Mouse (Mus musculus) MEL (cell line): ENCODE measurements around the gene S100a5. TPM values are rescaled to one million over a fixed set of nuclear protein-coding genes. Genes with fewer than 3 reads are reported as not detected.
A peak's percentile ranks its signal among the peaks of the same experiment; 100 is the strongest.

Experiments used
- DNase-seq: peaks from one replicate; pipeline ENCODE4 v3.0.0; 2011; ENCODE audit warnings: low read depth, low spot score
- H3K27ac ChIP-seq: 2 replicates; pipeline ENCODE4 v1.5.1; 2012; ENCODE audit warnings: low read depth, mild to moderate bottlenecking, control low read depth, low read length, moderate library complexity; ENCODE audit not compliant: control insufficient read depth
- H3K27me3 ChIP-seq, 2 experiments: fragments of 150-350 bp in 1 of 2; sonication (generic) in 1 of 2; 2 replicates each; pipeline ENCODE4 v1.6.1; 2012; ENCODE audit warnings: low read length in 2 of 2, mild to moderate bottlenecking in 2 of 2, improper control_type of control experiment in 1 of 2, moderate library complexity in 1 of 2; ENCODE audit not compliant: insufficient read depth in 2 of 2, control insufficient read depth in 1 of 2
- H3K36me3 ChIP-seq, 2 experiments: 2 replicates each; pipeline ENCODE4 v1.6.1; 2012 to 2014; ENCODE audit warnings: low read length in 2 of 2, improper control_type of control experiment in 1 of 2, inconsistent platforms in 1 of 2, mild to moderate bottlenecking in 1 of 2; ENCODE audit not compliant: insufficient read depth in 2 of 2, control insufficient read depth in 1 of 2
- H3K4me1 ChIP-seq, 2 experiments: fragments of 150-350 bp in 1 of 2; sonication (generic) in 1 of 2; 2 replicates each; pipeline ENCODE4 v1.6.1; 2012; ENCODE audit warnings: low read length in 2 of 2, improper control_type of control experiment in 1 of 2, mild to moderate bottlenecking in 1 of 2; ENCODE audit not compliant: insufficient read depth in 2 of 2, control insufficient read depth in 1 of 2
- H3K4me3 ChIP-seq, 2 experiments: fragments of 150-350 bp in 1 of 2; sonication (generic) in 1 of 2; 2 replicates each; pipeline ENCODE4 v1.5.1; 2012; ENCODE audit warnings: low read depth in 2 of 2, low read length in 2 of 2, mild to moderate bottlenecking in 2 of 2, moderate library complexity in 2 of 2, control low read depth in 1 of 2, improper control_type of control experiment in 1 of 2; ENCODE audit not compliant: control insufficient read depth in 1 of 2, insufficient read depth in 1 of 2
- H3K79me2 ChIP-seq: 2 replicates; pipeline ENCODE4 v1.6.1; 2012; ENCODE audit warnings: mild to moderate bottlenecking, low read length, moderate library complexity; ENCODE audit not compliant: control insufficient read depth, poor library complexity, insufficient read depth
- H3K9ac ChIP-seq: 2 replicates; pipeline ENCODE4 v1.6.1; 2012; ENCODE audit warnings: low read depth, mild to moderate bottlenecking, control low read depth, low read length, moderate library complexity; ENCODE audit not compliant: control insufficient read depth, poor library complexity, severe bottlenecking
- H3K9me3 ChIP-seq: fragments of 150-350 bp; sonication (generic); replicated peaks from 2 replicates; pipeline ENCODE4 v1.6.1; 2012; ENCODE audit warnings: mild to moderate bottlenecking, low read length, improper control_type of control experiment, moderate library complexity; ENCODE audit not compliant: insufficient read depth
- BHLHE40 ChIP-seq: IDR thresholded peaks from 2 replicates; pipeline ENCODE4 v1.6.1; 2012; ENCODE audit warnings: low read depth, mild to moderate bottlenecking, inconsistent platforms, low read length, improper control_type of control experiment, borderline replicate concordance
- CHD1 ChIP-seq: IDR thresholded peaks from 2 replicates; pipeline ENCODE4 v1.6.1; 2012; ENCODE audit warnings: low read depth, mild to moderate bottlenecking, inconsistent platforms, low read length, improper control_type of control experiment
- CTCF ChIP-seq, 3 experiments: IDR thresholded peaks in 2 of 3; conservative IDR thresholded peaks in 1 of 3; 2 replicates each; pipeline ENCODE4 v1.5.1; 2011 to 2012; ENCODE audit warnings: low read length in 3 of 3, low read depth in 2 of 3, mild to moderate bottlenecking in 2 of 3, improper control_type of control experiment in 1 of 3, inconsistent platforms in 1 of 3, mixed read lengths in 1 of 3, moderate library complexity in 1 of 3; ENCODE audit not compliant: control insufficient read depth in 1 of 3, insufficient read depth in 1 of 3, poor library complexity in 1 of 3, severe bottlenecking in 1 of 3
- ELF1 ChIP-seq: IDR thresholded peaks from 2 replicates; pipeline ENCODE4 v1.6.1; 2014; ENCODE audit warnings: low read depth, mild to moderate bottlenecking, inconsistent platforms, low read length, improper control_type of control experiment, moderate library complexity
- ETS1 ChIP-seq: IDR thresholded peaks from 2 replicates; pipeline ENCODE4 v1.6.1; 2012; ENCODE audit warnings: low read depth, mild to moderate bottlenecking, inconsistent platforms, low read length, improper control_type of control experiment, moderate library complexity
- GATA1 ChIP-seq: IDR thresholded peaks from 2 replicates; pipeline ENCODE4 v1.6.1; 2011; ENCODE audit warnings: low read depth, low read length, improper control_type of control experiment
- JUND ChIP-seq: IDR thresholded peaks from 2 replicates; pipeline ENCODE4 v1.6.1; 2011; ENCODE audit warnings: low read depth, mild to moderate bottlenecking, improper control_type of control experiment, low read length
- MAX ChIP-seq: IDR thresholded peaks from 2 replicates; pipeline ENCODE4 v1.6.1; 2011; ENCODE audit warnings: low read length, improper control_type of control experiment
- MEF2A ChIP-seq: IDR thresholded peaks from 2 replicates; pipeline ENCODE4 v1.6.1; 2014; ENCODE audit warnings: low read depth, mild to moderate bottlenecking, inconsistent platforms, low read length, improper control_type of control experiment; ENCODE audit not compliant: poor library complexity, insufficient replicate concordance, severe bottlenecking; ENCODE audit errors: extremely low read depth
- MYB ChIP-seq: IDR thresholded peaks from 2 replicates; pipeline ENCODE4 v1.6.1; 2011; ENCODE audit warnings: mild to moderate bottlenecking, low read depth, low read length, improper control_type of control experiment
- MYC ChIP-seq: IDR thresholded peaks from 2 replicates; pipeline ENCODE4 v1.6.1; 2011; ENCODE audit warnings: low read depth, mild to moderate bottlenecking, low read length, improper control_type of control experiment, moderate library complexity
- NELFE ChIP-seq: IDR thresholded peaks from 2 replicates; pipeline ENCODE4 v1.6.1; 2011; ENCODE audit warnings: low read depth, low read length, improper control_type of control experiment
- POLR2AphosphoS2 ChIP-seq: IDR thresholded peaks from 2 replicates; pipeline ENCODE4 v1.6.1; 2011; ENCODE audit warnings: low read length, improper control_type of control experiment
- RAD21 ChIP-seq: IDR thresholded peaks from 2 replicates; pipeline ENCODE4 v1.6.1; 2011; ENCODE audit warnings: mild to moderate bottlenecking, low read depth, low read length, improper control_type of control experiment
- SMC3 ChIP-seq: IDR thresholded peaks from 2 replicates; pipeline ENCODE4 v1.6.1; 2011; ENCODE audit warnings: low read depth, low read length, improper control_type of control experiment
- TAL1 ChIP-seq: IDR thresholded peaks from 2 replicates; pipeline ENCODE4 v1.6.1; 2012; ENCODE audit warnings: mild to moderate bottlenecking, inconsistent platforms, low read length, moderate library complexity, mixed read lengths
- TBP ChIP-seq: IDR thresholded peaks from 2 replicates; pipeline ENCODE4 v1.8.0; 2011; ENCODE audit warnings: low read depth, low read length, improper control_type of control experiment
- TCF12 ChIP-seq: IDR thresholded peaks from 2 replicates; pipeline ENCODE4 v1.6.1; 2014; ENCODE audit warnings: low read depth, mild to moderate bottlenecking, inconsistent platforms, low read length, improper control_type of control experiment, moderate library complexity
- UBTF ChIP-seq: IDR thresholded peaks from 2 replicates; pipeline ENCODE4 v1.6.1; 2012; ENCODE audit warnings: low read depth, mild to moderate bottlenecking, inconsistent platforms, low read length, improper control_type of control experiment, moderate library complexity, borderline replicate concordance; ENCODE audit not compliant: insufficient read depth
- USF1 ChIP-seq: IDR thresholded peaks from 2 replicates; pipeline ENCODE4 v1.6.1; 2014; ENCODE audit warnings: low read depth, mild to moderate bottlenecking, inconsistent platforms, low read length, improper control_type of control experiment, moderate library complexity
- ZC3H11A ChIP-seq: IDR thresholded peaks from 2 replicates; pipeline ENCODE4 v1.6.1; 2012; ENCODE audit warnings: low read depth, mild to moderate bottlenecking, inconsistent platforms, low read length, improper control_type of control experiment
- ZKSCAN1 ChIP-seq: IDR thresholded peaks from 2 replicates; pipeline ENCODE4 v1.6.1; 2012; ENCODE audit warnings: low read depth, mild to moderate bottlenecking, inconsistent platforms, low read length, improper control_type of control experiment, moderate library complexity
- ZMIZ1 ChIP-seq: IDR thresholded peaks from 2 replicates; pipeline ENCODE4 v1.6.1; 2012; ENCODE audit warnings: low read depth, mild to moderate bottlenecking, inconsistent platforms, low read length, improper control_type of control experiment, moderate library complexity
- polyA plus RNA-seq, 2 experiments: library from polyadenylated mRNA; stranded (reverse) in 1 of 2; unstranded in 1 of 2; fragments of >175 nt in 1 of 2; fragments of >200 nt in 1 of 2; gene quantifications; 2 replicates each; pipeline versions ENCODE4 v1.2.1 to v1.2.4; 2012; ENCODE audit warnings: low replicate concordance in 2 of 2, low read depth in 1 of 2; ENCODE audit not compliant: insufficient read length in 2 of 2, insufficient read depth in 1 of 2, missing spikeins in 1 of 2
- total RNA-seq: library from RNA; depleted of rRNA; stranded (reverse); fragments of 300-350 nt; gene quantifications from 2 replicates; pipeline ENCODE4 v1.2.3, GENCODE M21; 2012

S100a5 gene
- total and polyA plus RNA-seq, 3 experiments, result not detected

DNA sequence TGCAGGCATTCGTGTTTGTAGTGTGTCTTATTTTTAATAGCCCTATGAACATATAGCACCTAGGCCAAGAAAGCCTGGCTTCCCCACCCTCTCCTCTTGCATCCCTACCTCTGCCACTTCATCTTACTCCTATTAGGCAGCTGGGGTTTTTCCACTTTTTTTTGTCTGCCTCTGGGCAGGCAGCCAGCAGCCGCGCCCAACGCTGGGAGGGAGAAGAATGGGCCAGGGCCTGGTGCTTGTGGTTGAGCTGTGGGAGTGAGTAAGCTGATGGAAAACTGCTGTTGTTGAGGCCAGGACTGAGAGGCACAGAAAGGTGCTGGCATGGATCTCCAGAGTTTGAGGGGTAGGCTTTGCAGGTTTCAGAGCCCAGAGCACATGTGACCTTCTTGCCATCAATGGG lies 3.9 kb upstream of the S100a5 start (continued):
- TF ChIP-seq TCF12, result peak; percentile 51; the same call in 1 of the 2 replicates
- TF ChIP-seq MYB, result no peak
- TF ChIP-seq ZKSCAN1, result no peak
- peak; percentile 56; the same call in 1 of the 2 replicates for TF ChIP-seq TBP
- no peak for TF ChIP-seq MEF2A

DNA sequence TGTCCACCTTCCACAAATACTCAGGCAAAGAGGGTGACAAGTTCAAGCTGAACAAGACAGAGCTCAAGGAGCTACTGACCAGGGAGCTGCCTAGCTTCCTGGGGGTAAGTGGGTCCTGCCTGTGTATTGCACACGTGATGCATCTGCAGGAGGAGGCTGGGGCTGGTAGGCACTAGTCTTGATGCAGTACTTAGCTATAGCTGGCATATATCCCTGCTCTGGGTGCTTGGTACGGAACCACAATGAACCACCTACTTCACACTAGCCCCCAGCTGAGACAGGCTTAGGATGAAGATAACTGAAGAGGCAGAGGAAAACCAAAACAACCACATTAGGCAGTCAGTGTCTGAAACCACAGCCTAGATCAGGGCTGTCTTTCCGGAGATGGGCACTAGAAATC lies 3.3 kb upstream of the S100a5 start:
- peak; percentile 32 for DNase-seq
- no peaks in the 10 kb centered on the region for H3K79me2 ChIP-seq
- no peak overlapping the region for H3K4me3 ChIP-seq
- peak overlapping the region; percentile 56 for H3K27ac ChIP-seq
- no peaks in the 10 kb centered on the region for H3K27me3 ChIP-seq
- no peaks in the 10 kb centered on the region for H3K9me3 ChIP-seq
- H3K4me1 ChIP-seq, result peaks cover 8 to 31% of the 10 kb centered on the region in 2 experiments
- H3K36me3 ChIP-seq, result peaks cover 0 to 19% of the 10 kb centered on the region in 2 experiments; a peak in 2 of 4 replicates
- TF ChIP-seq CHD1 (no peak), ETS1 (0 out of 2 replicates have a peak, but pooled peaks have one; percentile 25), ZC3H11A (no peak), GATA1 (peak; percentile 32; the same call in 1 of the 2 replicates), USF1 (peak; percentile 55)
- peak overlapping the region; percentile 6; the same call in 1 of the 2 replicates for H3K9ac ChIP-seq

DNA sequence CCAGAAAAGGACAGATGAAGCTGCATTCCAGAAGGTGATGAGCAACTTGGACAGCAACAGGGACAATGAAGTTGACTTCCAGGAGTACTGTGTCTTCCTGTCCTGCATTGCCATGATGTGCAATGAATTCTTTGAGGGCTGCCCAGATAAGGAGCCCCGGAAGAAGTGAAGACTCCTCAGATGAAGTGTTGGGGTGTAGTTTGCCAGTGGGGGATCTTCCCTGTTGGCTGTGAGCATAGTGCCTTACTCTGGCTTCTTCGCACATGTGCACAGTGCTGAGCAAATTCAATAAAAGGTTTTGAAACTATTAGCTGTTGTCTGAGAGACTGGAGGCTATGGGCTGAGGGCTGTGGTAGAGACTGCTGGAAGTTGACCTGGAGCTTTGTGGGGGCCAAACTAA lies 2.6 kb upstream of the S100a5 start:
- H3K27ac ChIP-seq, result no peak overlapping the region
- H3K27me3 ChIP-seq, result no peaks in the 10 kb centered on the region
- H3K79me2 ChIP-seq, result no peaks in the 10 kb centered on the region
- no peak overlapping the region for H3K9ac ChIP-seq
- H3K36me3 ChIP-seq, result peaks cover 0 to 19% of the 10 kb centered on the region in 2 experiments; a peak in 2 of 4 replicates
- no peak for DNase-seq
- peaks cover 8 to 31% of the 10 kb centered on the region in 2 experiments for H3K4me1 ChIP-seq
- no peaks in the 10 kb centered on the region for H3K9me3 ChIP-seq
- no peak overlapping the region for H3K4me3 ChIP-seq
- no peak for TF ChIP-seq BHLHE40

DNA sequence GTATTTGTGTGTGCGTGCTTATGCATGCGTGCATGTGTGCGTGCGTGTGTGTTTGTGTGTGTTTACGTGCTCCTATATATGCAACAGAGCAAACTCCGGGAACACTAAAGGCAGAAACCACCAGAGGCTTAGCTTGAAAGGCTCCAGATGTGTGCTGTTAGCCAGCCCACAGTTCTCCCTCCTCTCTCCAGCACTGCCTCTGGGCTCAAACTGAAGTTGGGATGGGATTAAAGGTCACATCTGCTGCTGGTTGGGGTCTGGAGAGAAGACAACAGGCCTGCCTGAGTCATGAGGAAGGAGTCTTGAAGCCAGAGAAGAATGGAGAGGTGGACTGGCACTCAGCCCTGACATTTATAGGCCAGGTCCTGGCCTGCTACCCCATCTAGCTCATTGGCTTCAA lies 2.1 kb upstream of the S100a5 start:
- H3K27me3 ChIP-seq, result no peaks in the 10 kb centered on the region
- no peaks in the 10 kb centered on the region for H3K79me2 ChIP-seq
- H3K9me3 ChIP-seq, result no peaks in the 10 kb centered on the region
- H3K27ac ChIP-seq, result no peak overlapping the region
- DNase-seq, result no peak
- no peak overlapping the region for H3K9ac ChIP-seq
- H3K4me3 ChIP-seq, result no peak overlapping the region
- peaks cover 8 to 31% of the 10 kb centered on the region in 2 experiments for H3K4me1 ChIP-seq
- H3K36me3 ChIP-seq, result peaks cover 0 to 19% of the 10 kb centered on the region in 2 experiments; a peak in 2 of 4 replicates
- TF ChIP-seq TAL1, result no peak
- no peak for TF ChIP-seq MAX
- TF ChIP-seq BHLHE40, result no peak
- no peak for TF ChIP-seq UBTF
- TF ChIP-seq JUND, result no peak
- no peak for TF ChIP-seq MYC
- TF ChIP-seq CTCF (IDR thresholded peaks at IDR 0.05 in 2 of 3, conservative IDR thresholded peaks at IDR 0.05 in 1 of 3; ENCODE audit: control insufficient read depth in 1 of 3, insufficient read depth in 1 of 3, low read depth in 2 of 3, low read length in 3 of 3, poor library complexity in 1 of 3, severe bottlenecking in 1 of 3), result no peak
- no peak for TF ChIP-seq ZMIZ1
- no peak for TF ChIP-seq ELF1
- no peak for TF ChIP-seq TBP
- TF ChIP-seq POLR2AphosphoS2, result no peak
- no peak for TF ChIP-seq SMC3
- no peak for TF ChIP-seq RAD21
- no peak for TF ChIP-seq NELFE
